Mouse (Mus musculus) embryonic fibroblast, embryonic 13.5 days (primary cell): Measurements from ENCODE around the gene Nat9.

ENCODE experiments used
- CTCF ChIP-seq: IDR thresholded peaks from 2 replicates; pipeline ENCODE4 v1.5.1; 2011; ENCODE audit warnings: mild to moderate bottlenecking, control low read depth, low read length, moderate library complexity, borderline replicate concordance; ENCODE audit not compliant: insufficient read depth
- POLR2A ChIP-seq: IDR thresholded peaks from 2 replicates; pipeline ENCODE4 v1.6.1; 2011; ENCODE audit warnings: low read depth, mild to moderate bottlenecking, control low read depth, low read length, moderate library complexity

- TF ChIP-seq CTCF = no peak
- no peak for TF ChIP-seq POLR2A
These were observed 1.6 kb upstream of the Nat9 start for GRCm38 (mm10) chr11:115189304-115189703.
